Mouse (Mus musculus) kidney, postnatal 10 days (tissue): ENCODE results near the gene Gm14180.
"Not testable (repeated sequence)": the region's sequence is repeated elsewhere in the genome, so short reads cannot be mapped to it uniquely, and the experiment has no call there.

Experiments
- DNase-seq: peaks from one replicate; pipeline ENCODE4 v3.0.0; 2021; ENCODE audit warnings: mixed read lengths

The Gm14180 gene

DNA sequence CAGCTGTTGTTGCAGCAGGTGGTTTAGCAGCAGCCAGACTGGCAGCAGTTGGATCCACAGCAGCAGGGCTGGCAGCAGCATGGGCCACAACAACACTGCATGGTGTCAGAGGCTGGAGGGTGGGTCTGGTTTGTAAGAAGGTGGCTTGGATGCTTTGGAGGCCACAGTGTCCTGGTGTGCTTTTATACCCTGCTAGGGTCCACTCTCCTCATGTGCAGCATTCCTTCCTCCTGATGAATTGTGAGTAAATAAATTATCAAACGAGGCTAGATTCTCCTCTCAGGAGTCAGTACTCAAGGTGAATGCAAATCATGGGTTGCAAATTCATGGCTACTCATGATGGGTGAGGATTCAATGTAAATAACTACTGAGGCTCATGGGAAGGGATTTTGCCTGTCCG is at the start of gene Gm14180:
TSS of gene Gm14180 (minus strand) at position 101 of the 400 bp plus-strand sequence.
- DNase-seq: no peak

- no peak for DNase-seq
Measured at GRCm38 (mm10) chr11:99780604-99781003, 46.5 kb upstream of the Gm14180 start, which contains the start of gene Krtap4-8. Gene Krtap4-8 (minus strand): TSS chr11:99780704.

DNA sequence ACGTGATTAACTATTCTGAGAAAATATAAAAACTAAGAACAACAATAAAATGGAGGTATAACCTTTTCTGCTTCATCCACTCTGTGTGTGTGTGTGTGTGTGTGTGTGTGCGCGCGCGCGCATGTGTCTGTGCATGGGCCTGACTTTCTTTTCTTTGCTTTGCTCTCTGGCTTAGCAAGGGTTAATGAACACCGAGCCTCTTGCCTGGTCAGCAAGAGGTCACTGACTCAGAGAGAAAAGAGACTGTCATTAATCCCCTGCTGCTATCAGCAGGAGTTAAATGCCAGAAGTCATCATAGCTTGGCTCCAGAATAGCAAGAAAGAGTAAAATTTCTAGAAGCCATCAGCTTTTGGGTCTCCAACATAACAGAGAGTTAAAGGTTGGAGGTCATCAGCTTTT is 44.3 kb upstream of the Gm14180 start:
- DNase-seq: no peak

DNA sequence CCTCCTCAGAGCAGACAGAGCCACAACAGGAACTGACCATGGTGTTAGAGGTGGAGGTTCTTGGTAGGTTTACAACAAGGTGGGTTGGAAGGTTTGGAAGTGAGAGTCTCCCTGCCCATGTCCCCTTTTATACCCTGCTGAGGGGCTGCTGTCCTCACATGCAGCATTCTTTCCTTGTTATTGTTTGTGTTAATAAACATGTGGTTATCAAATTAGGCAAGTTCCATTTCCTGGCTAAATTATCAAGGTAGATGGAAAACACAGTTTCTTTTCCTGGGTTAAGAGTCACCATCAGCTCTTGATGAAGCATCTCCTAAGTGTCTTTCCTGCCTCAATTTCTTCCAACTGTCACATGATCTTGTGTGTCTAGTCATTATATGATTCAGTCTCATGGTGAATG is 38.7 kb upstream of the Gm14180 start, which contains the start of gene Gm11595:
TSS of gene Gm11595 (minus strand) at position 101 of the 400 bp plus-strand sequence.
- not testable (repeated sequence) for DNase-seq

DNA sequence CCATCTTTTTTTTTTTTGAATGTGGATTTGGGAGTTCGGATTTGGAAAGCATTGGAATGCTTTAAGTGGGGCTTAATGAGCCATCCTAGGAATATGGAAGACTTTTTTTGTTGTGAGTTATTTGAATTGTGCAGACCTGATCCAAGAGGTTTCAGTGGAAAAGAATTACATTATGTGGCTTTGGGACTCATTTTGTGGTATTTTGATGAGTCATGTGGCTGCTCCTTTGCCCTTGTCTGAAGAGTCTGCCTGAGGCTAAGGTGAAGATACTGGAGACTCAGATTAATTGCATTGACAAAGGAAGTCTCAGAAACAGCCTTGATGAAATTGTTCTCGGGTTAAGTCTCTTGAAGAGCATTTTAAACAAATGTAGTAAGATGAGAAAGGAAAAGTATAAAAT is 34.3 kb upstream of the Gm14180 start:
- no peak for DNase-seq

DNA sequence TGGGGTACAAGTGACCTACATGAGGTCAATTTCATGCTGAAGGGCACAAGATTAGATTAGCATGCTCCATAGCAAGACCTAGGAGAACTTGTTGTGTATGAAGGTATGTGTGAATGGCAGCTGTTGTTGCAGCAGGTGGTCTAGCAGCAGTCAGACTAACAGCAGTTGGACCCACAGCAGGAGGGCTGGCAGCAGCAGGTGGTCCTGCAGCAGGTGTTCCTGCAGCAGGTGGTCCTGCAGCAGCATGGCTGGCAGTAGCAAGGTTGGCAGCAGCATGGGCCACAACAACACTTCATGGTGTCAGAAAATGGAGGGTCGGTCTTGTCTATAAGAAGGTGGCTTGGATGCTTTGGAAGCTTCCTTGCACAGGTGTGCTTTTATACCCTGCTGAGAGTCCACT is 24.8 kb upstream of the Gm14180 start:
- no peak for DNase-seq

- DNase-seq: no peak
Measured at GRCm38 (mm10) chr11:99743985-99744384, 9.9 kb upstream of the Gm14180 start.

- DNase-seq: no peak
Measured at GRCm38 (mm10) chr11:99724061-99724460, 10.0 kb downstream of the Gm14180 start.

GRCm38 (mm10) chr11:99718759-99719158 is 15.3 kb downstream of the Gm14180 start:
- no peak for DNase-seq

GRCm38 (mm10) chr11:99690463-99690862 is 43.6 kb downstream of the Gm14180 start, which contains the start of gene Gm14190:
Gene Gm14190 (minus strand): TSS chr11:99690740.
- DNase-seq: no peak

GRCm38 (mm10) chr11:99685235-99685634 is 48.9 kb downstream of the Gm14180 start:
- DNase-seq: not testable (repeated sequence)
